Mouse (Mus musculus) gastrocnemius, postnatal 10 days (tissue): ENCODE results near the gene G6pdx. TPM values are rescaled to one million over a fixed set of nuclear protein-coding genes. Genes with fewer than 3 reads are reported as not detected.

ENCODE experiments used
- total RNA-seq, 2 experiments: library from RNA; stranded (reverse); gene quantifications; 2 replicates each; pipeline ENCODE4 v1.2.3; 2021

The G6pdx gene
- total RNA-seq, 2 experiments from 2014 or later = 6.9 to 8.2 TPM

Other genes with a start within 250 kb of the G6pdx start
- gene Flna, start 179.4 kb downstream of the G6pdx start, total RNA-seq = 100 to 1,000 TPM; 113 to 163 TPM
- 10 to 100 TPM; 23.3 to 25.2 TPM for gene Emd, start 174.5 kb downstream of the G6pdx start, total RNA-seq
- gene Rpl10, start 158.4 kb downstream of the G6pdx start, total RNA-seq = 100 to 1,000 TPM; 163 to 167 TPM
- 10 to 100 TPM; 41.7 to 47.4 TPM for gene Taz, start 147.3 kb downstream of the G6pdx start, total RNA-seq
- 10 to 100 TPM; 62.8 to 69.4 TPM for gene Dnase1l1, start 146.9 kb downstream of the G6pdx start, total RNA-seq
- 10 to 100 TPM; 88.7 to 99.7 TPM for gene Atp6ap1, start 132.1 kb downstream of the G6pdx start, total RNA-seq
- gene Gdi1, start 124.2 kb downstream of the G6pdx start, total RNA-seq = 10 to 100 TPM; 44.8 to 50.9 TPM
- gene Fam50a, start 116.2 kb downstream of the G6pdx start, total RNA-seq = 10 to 100 TPM; 27.1 to 31.2 TPM
- gene Plxna3, start 100.1 kb downstream of the G6pdx start, total RNA-seq = 1 to 10 TPM; 2.5 to 5.8 TPM
- 10 to 100 TPM; 40.6 to 45.2 TPM for gene Lage3, start 75.6 kb downstream of the G6pdx start, total RNA-seq
- 10 to 100 TPM; 51.1 to 51.7 TPM for gene Ubl4a, start 56.0 kb downstream of the G6pdx start, total RNA-seq
- gene Slc10a3, start 55.8 kb downstream of the G6pdx start, total RNA-seq = 1 to 10 TPM; 4.8 to 5.6 TPM
- 10 to 100 TPM; 18.3 to 18.4 TPM for gene Fam3a, start 35.9 kb downstream of the G6pdx start, total RNA-seq
- gene Ikbkg, start 35.9 kb downstream of the G6pdx start, total RNA-seq = 10 to 100 TPM; 25.1 to 27.5 TPM
- not detected for gene Gm6880, start 52.2 kb upstream of the G6pdx start, total RNA-seq
- not detected for gene Olfr1326-ps1, start 145.7 kb upstream of the G6pdx start, total RNA-seq
- gene Olfr1325, start 163.5 kb upstream of the G6pdx start, total RNA-seq = not detected
- gene Gm5640, start 216.4 kb upstream of the G6pdx start, total RNA-seq = not detected